In genomic region chr16:80538039-80538438, GRCm38 (mm10) we compare ENCODE assay signal across 23 mouse cellular contexts.
DNase-seq lines count a peak whose midpoint lies in the region; ATAC-seq and TF ChIP-seq lines count a peak whose summit lies in the region.
"Had no signal": no experiment of that assay in that cellular context is flagged by ENCODE, and none has a peak within 500 bp of the region (broad histone marks: within the 10 kb centered on the region; RNA-seq: fewer than 3 reads in every experiment).

No protein-coding gene starts in this region.

- WGBS in lung, embryonic 14.5 days, result 72% methylated on average over 1 of the region's 1 CpGs
- 64% methylated on average over 1 of the region's 1 CpGs for WGBS in embryonic facial prominence, embryonic 14.5 days

- no peaks in the 10 kb centered on the region for H3K36me3 ChIP-seq in lung, embryonic 14.5 days (ENCODE audit: insufficient read depth)
- no peaks in the 10 kb centered on the region for H3K36me3 ChIP-seq in embryonic facial prominence, embryonic 14.5 days (ENCODE audit: control insufficient read depth, insufficient read depth, low read length)
- H3K36me3 ChIP-seq: forebrain, embryonic 10.5 days; heart, embryonic 10.5 days; limb, embryonic 12.5 days had no signal

- no peaks in the 10 kb centered on the region for H3K4me1 ChIP-seq in lung, embryonic 14.5 days (ENCODE audit: insufficient read depth)
- H3K4me1 ChIP-seq in embryonic facial prominence, embryonic 14.5 days (ENCODE audit: control insufficient read depth, insufficient read depth, low read length), result no peaks in the 10 kb centered on the region
- H3K4me1 ChIP-seq: forebrain, embryonic 10.5 days; heart, embryonic 10.5 days; limb, embryonic 12.5 days had no signal

- H3K9ac ChIP-seq in lung, embryonic 14.5 days, result no peak overlapping the region
- no peak overlapping the region for H3K9ac ChIP-seq in embryonic facial prominence, embryonic 14.5 days (ENCODE audit: low read depth, low read length)
- H3K9ac ChIP-seq: limb, embryonic 12.5 days; liver, postnatal 0 days had no signal

- H3K9me3 ChIP-seq in lung, embryonic 14.5 days (ENCODE audit: low read depth, low read length), result no peaks in the 10 kb centered on the region
- no peaks in the 10 kb centered on the region for H3K9me3 ChIP-seq in embryonic facial prominence, embryonic 14.5 days (ENCODE audit: control insufficient read depth, low read length)
- H3K9me3 ChIP-seq: forebrain, embryonic 10.5 days; heart, embryonic 10.5 days; limb, embryonic 12.5 days had no signal

- no peak overlapping the region for H3K4me3 ChIP-seq in lung, embryonic 14.5 days (ENCODE audit: low read depth, low read length)
- H3K4me3 ChIP-seq in embryonic facial prominence, embryonic 14.5 days (ENCODE audit: low read depth, low read length), result no peak overlapping the region
- H3K4me3 ChIP-seq: forebrain, embryonic 10.5 days; gastrocnemius, adult 2 months; heart, embryonic 10.5 days; limb, embryonic 12.5 days had no signal

- ATAC-seq in frontal cortex, adult (ENCODE audit: low TSS enrichment), result 0 out of 2 replicates have a peak, but pooled peaks have one; percentile 44
- no peak for ATAC-seq in lung, embryonic 14.5 days (ENCODE audit: insufficient read depth)
- ATAC-seq in embryonic facial prominence, embryonic 14.5 days (ENCODE audit: low read depth), result no peak
- ATAC-seq: hindbrain, postnatal 0 days; liver, postnatal 0 days; midbrain, embryonic 16.5 days had no signal

- H3K27ac ChIP-seq in lung, embryonic 14.5 days (ENCODE audit: low read depth), result no peak overlapping the region
- no peak overlapping the region for H3K27ac ChIP-seq in embryonic facial prominence, embryonic 14.5 days (replicated peaks; ENCODE audit: low read depth, low read length)
- H3K27ac ChIP-seq: forebrain, embryonic 10.5 days; gastrocnemius, adult 2 months; heart, embryonic 10.5 days; hindbrain, postnatal 0 days; limb, embryonic 12.5 days; macrophage had no signal

- no peak for DNase-seq in frontal cortex, postnatal 10 days (ENCODE audit: low spot score in 2 of 2)
- DNase-seq in lung, embryonic 14.5 days, result peak; percentile 27
- DNase-seq in lung, postnatal 4 days, result no peak
- DNase-seq in A20 (ENCODE audit: low read depth, low spot score), result peak; percentile 25
- DNase-seq in embryonic facial prominence, embryonic 14.5 days (ENCODE audit: low spot score), result peak; percentile 4
- DNase-seq in left cerebral cortex, adult 18-20 months (ENCODE audit: low spot score in 2 of 2), result no peak
- no peak for DNase-seq in adrenal gland, postnatal 4 days (ENCODE audit: low spot score in 2 of 2)
- DNase-seq: cerebellum, adult 2 months; cerebellum, postnatal 25 days; embryo, embryonic 11 days; gastrocnemius, adult 2 months; kidney, adult 11 months; liver, postnatal 0 days; thymus, adult 2 months; thymus, postnatal 4 days had no signal

- TF ChIP-seq CTCF in lung, embryonic 14.5 days (IDR thresholded peaks at IDR 0.05; ENCODE audit: low read depth), result no peak

- no peak overlapping the region for H3K4me2 ChIP-seq in lung, embryonic 14.5 days
- no peak overlapping the region for H3K4me2 ChIP-seq in embryonic facial prominence, embryonic 14.5 days (ENCODE audit: low read depth, low read length)
- H3K4me2 ChIP-seq: limb, embryonic 12.5 days; liver, embryonic 11.5 days had no signal

- no peaks in the 10 kb centered on the region for H3K27me3 ChIP-seq in lung, embryonic 14.5 days (ENCODE audit: insufficient read depth, low read length)
- H3K27me3 ChIP-seq in embryonic facial prominence, embryonic 14.5 days (replicated peaks; ENCODE audit: control insufficient read depth, insufficient read depth, low read length), result no peaks in the 10 kb centered on the region
- H3K27me3 ChIP-seq: limb, embryonic 12.5 days had no signal

Comparison
In these comparisons a context has a peak if more than half of its experiments do, and no peak if none do; other contexts are left out.
1. DNase-seq: peak in lung, embryonic 14.5 days (single experiment), A20 (single experiment) and embryonic facial prominence, embryonic 14.5 days (single experiment); none in frontal cortex, postnatal 10 days (0 of 2), lung, postnatal 4 days (0 of 2), left cerebral cortex, adult 18-20 months (0 of 2) and adrenal gland, postnatal 4 days (0 of 2).